Mouse (Mus musculus) embryonic facial prominence, embryonic 14.5 days (tissue): ENCODE measurements at regions not wholly inside any gene's neighbourhood (a gene's known extent, or its start where the extent isn't known, plus 50 kb on each side); places are given as distances from the start of the nearest gene placed in this dataset.

Experiments used
- ATAC-seq: fragments of 200-750 bp; cut with Nextera tagmentation; 2 replicates; pipeline ENCODE4 v1.8.0; 2017; ENCODE audit warnings: low read depth, moderate number of reproducible peaks, moderate TSS enrichment
- DNase-seq: peaks from one replicate; pipeline ENCODE4 v3.0.0-alpha.2; 2015; ENCODE audit warnings: low spot score
- H3K27ac ChIP-seq: fragments of 300-500 bp; sonication (generic); replicated peaks from 2 replicates; pipeline ENCODE4 v1.5.1; 2014; ENCODE audit warnings: low read depth, mild to moderate bottlenecking, low read length, moderate library complexity
- H3K27me3 ChIP-seq: fragments of 300-500 bp; sonication (generic); replicated peaks from 2 replicates; pipeline ENCODE4 v1.6.1; 2014; ENCODE audit warnings: low read length; ENCODE audit not compliant: control insufficient read depth, insufficient read depth
- H3K36me3 ChIP-seq: fragments of 300-500 bp; sonication (generic); 2 replicates; pipeline ENCODE4 v1.6.1; 2014; ENCODE audit warnings: low read length, mixed read lengths; ENCODE audit not compliant: control insufficient read depth, insufficient read depth
- H3K4me1 ChIP-seq: fragments of 300-500 bp; sonication (generic); 2 replicates; pipeline ENCODE4 v1.6.1; 2014; ENCODE audit warnings: antibody characterized with exemption, low read length; ENCODE audit not compliant: control insufficient read depth, insufficient read depth
- H3K4me2 ChIP-seq: fragments of 300-500 bp; sonication (generic); 2 replicates; pipeline ENCODE4 v1.6.1; 2014; ENCODE audit warnings: low read depth, mild to moderate bottlenecking, low read length, moderate library complexity, mixed read lengths
- H3K4me3 ChIP-seq: fragments of 300-500 bp; sonication (generic); 2 replicates; pipeline ENCODE4 v1.5.1; 2014; ENCODE audit warnings: low read depth, mild to moderate bottlenecking, low read length
- H3K9ac ChIP-seq: fragments of 300-500 bp; sonication (generic); 2 replicates; pipeline ENCODE4 v1.6.1; 2014; ENCODE audit warnings: low read depth, mild to moderate bottlenecking, low read length, moderate library complexity, mixed read lengths
- H3K9me3 ChIP-seq: fragments of 300-500 bp; sonication (generic); 2 replicates; pipeline ENCODE4 v1.6.1; 2016; ENCODE audit warnings: low read length; ENCODE audit not compliant: control insufficient read depth
- WGBS: fragments of 180-500 bp; shearing (Covaris S2); extraction: QIAGEN DNeasy Blood & Tissue Kit; methylation state at CpG from one replicate; pipeline ENCODE4 v1.1.7; 2014; 5-methylcytosine and 5-hydroxymethylcytosine counted together

- Histone ChIP-seq H3K27ac (0 out of 2 replicates have a peak overlapping the region, but pooled peaks have one; percentile 15), H3K4me3 (no peak overlapping the region), H3K9me3 (no peaks in the 10 kb centered on the region), H3K4me1 (peaks cover 36% of the 10 kb centered on the region), H3K27me3 (peaks cover 5% of the 10 kb centered on the region; the same call in 1 of the 2 replicates), H3K9ac (no peak overlapping the region), H3K4me2 (peak overlapping the region; percentile 15; the same call in 1 of the 2 replicates), H3K36me3 (no peaks in the 10 kb centered on the region)
- ATAC-seq = peak; percentile 56
- WGBS = 26% methylated on average over 9 of the region's 9 CpGs
- peak; percentile 78 for DNase-seq
Measured at GRCm38 (mm10) chr3:151332688-151333452, 104.8 kb upstream of the Adgrl4 start.

- Histone ChIP-seq H3K9ac (no peak overlapping the region), H3K4me1 (peaks cover 36% of the 10 kb centered on the region), H3K27ac (no peak overlapping the region), H3K27me3 (peaks cover 8% of the 10 kb centered on the region; the same call in 1 of the 2 replicates), H3K4me3 (no peak overlapping the region), H3K4me2 (peak overlapping the region; percentile 10; the same call in 1 of the 2 replicates), H3K9me3 (no peaks in the 10 kb centered on the region), H3K36me3 (no peaks in the 10 kb centered on the region)
- DNase-seq = peak; percentile 63
- peak; percentile 59 for ATAC-seq
- WGBS = 20% methylated on average over 6 of the region's 6 CpGs
Measured at GRCm38 (mm10) chr3:151333867-151334341, 103.8 kb upstream of the Adgrl4 start.

- H3K27me3 ChIP-seq = no peaks in the 10 kb centered on the region
- DNase-seq (no peak), ATAC-seq (no peak)
- H3K4me3 ChIP-seq = no peak overlapping the region
- H3K9ac ChIP-seq = no peak overlapping the region
- 76% methylated on average over 4 of the region's 4 CpGs for WGBS
- no peaks in the 10 kb centered on the region for H3K9me3 ChIP-seq
- no peaks in the 10 kb centered on the region for H3K36me3 ChIP-seq
- no peak overlapping the region for H3K4me2 ChIP-seq
- no peaks in the 10 kb centered on the region for H3K4me1 ChIP-seq
- H3K27ac ChIP-seq = no peak overlapping the region
Measured at GRCm38 (mm10) chr3:151351481-151352090, 86.1 kb upstream of the Adgrl4 start.

- no peaks in the 10 kb centered on the region for H3K27me3 ChIP-seq
- ATAC-seq (peak; percentile 22; the same call in 1 of the 2 replicates), DNase-seq (peak; percentile 60)
- no peak overlapping the region; the same call in 1 of the 2 replicates for H3K27ac ChIP-seq
- no peaks in the 10 kb centered on the region for H3K9me3 ChIP-seq
- H3K4me2 ChIP-seq = no peak overlapping the region
- no peaks in the 10 kb centered on the region for H3K36me3 ChIP-seq
- no peak overlapping the region for H3K4me3 ChIP-seq
- H3K9ac ChIP-seq = no peak overlapping the region
- 23% methylated on average over 4 of the region's 4 CpGs for WGBS
- H3K4me1 ChIP-seq = peaks cover 10% of the 10 kb centered on the region; the same call in 1 of the 2 replicates
Measured at GRCm38 (mm10) chr3:151366302-151366701, 71.4 kb upstream of the Adgrl4 start.

- Histone ChIP-seq H3K27ac (no peak overlapping the region), H3K4me1 (peaks cover 10% of the 10 kb centered on the region; the same call in 1 of the 2 replicates), H3K4me2 (no peak overlapping the region), H3K9ac (no peak overlapping the region), H3K4me3 (no peak overlapping the region), H3K9me3 (no peaks in the 10 kb centered on the region), H3K27me3 (no peaks in the 10 kb centered on the region), H3K36me3 (no peaks in the 10 kb centered on the region)
- ATAC-seq (no peak), DNase-seq (no peak)
- WGBS = 70% methylated on average over 4 of the region's 4 CpGs
Measured at GRCm38 (mm10) chr3:151366707-151367306, 70.9 kb upstream of the Adgrl4 start.

GRCm38 (mm10) chr3:151383326-151384019 is 54.2 kb upstream of the Adgrl4 start:
- DNase-seq (no peak), ATAC-seq (no peak)
- Histone ChIP-seq H3K27me3 (no peaks in the 10 kb centered on the region), H3K27ac (no peak overlapping the region), H3K9me3 (no peaks in the 10 kb centered on the region), H3K4me1 (no peaks in the 10 kb centered on the region), H3K4me2 (no peak overlapping the region), H3K9ac (no peak overlapping the region), H3K4me3 (no peak overlapping the region), H3K36me3 (no peaks in the 10 kb centered on the region)
- 59% methylated on average over 5 of the region's 5 CpGs for WGBS

GRCm38 (mm10) chr3:151384850-151385249 is 52.8 kb upstream of the Adgrl4 start:
- H3K9me3 ChIP-seq = no peaks in the 10 kb centered on the region
- no peak overlapping the region for H3K4me3 ChIP-seq
- H3K27me3 ChIP-seq = no peaks in the 10 kb centered on the region
- no peak overlapping the region for H3K4me2 ChIP-seq
- H3K9ac ChIP-seq = no peak overlapping the region
- 78% methylated on average over 5 of the region's 5 CpGs for WGBS
- H3K36me3 ChIP-seq = no peaks in the 10 kb centered on the region
- DNase-seq (no peak), ATAC-seq (no peak)
- H3K27ac ChIP-seq = no peak overlapping the region
- H3K4me1 ChIP-seq = no peaks in the 10 kb centered on the region

- no peak for ATAC-seq
- 77% methylated on average over 5 of the region's 5 CpGs for WGBS
- no peak overlapping the region for H3K4me2 ChIP-seq
- no peak for DNase-seq
- H3K27me3 ChIP-seq = no peaks in the 10 kb centered on the region
- no peaks in the 10 kb centered on the region for H3K9me3 ChIP-seq
- no peak overlapping the region for H3K4me3 ChIP-seq
- no peak overlapping the region for H3K27ac ChIP-seq
- H3K9ac ChIP-seq = no peak overlapping the region
- no peaks in the 10 kb centered on the region for H3K4me1 ChIP-seq
- H3K36me3 ChIP-seq = no peaks in the 10 kb centered on the region
Measured at GRCm38 (mm10) chr3:151386103-151386502, 51.6 kb upstream of the Adgrl4 start.
